Mouse (Mus musculus): Measurements from ENCODE around the gene Tnfrsf22. TPM values are rescaled to one million over a fixed set of nuclear protein-coding genes. Genes with fewer than 3 reads are reported as not detected.

Tnfrsf22 gene
- total RNA-seq, 2 experiments from 2014 or later, result 4.2 to 6.1 TPM

Other genes with a start within 250 kb of the Tnfrsf22 start
- gene Cdkn1c, start 188.6 kb downstream of the Tnfrsf22 start, total RNA-seq (2014; fragmentation: Nextera tagmentation), result not detected in 2 replicates
- 0.41 TPM in 1 of 2 replicates, not detected in the other for gene Cdkn1c, start 188.6 kb downstream of the Tnfrsf22 start, total RNA-seq (2017)
- gene Slc22a18, start 175.9 kb downstream of the Tnfrsf22 start, total RNA-seq (2014; fragmentation: Nextera tagmentation), result 0.88 and 1.8 TPM in 2 replicates
- gene Slc22a18, start 175.9 kb downstream of the Tnfrsf22 start, total RNA-seq (2017), result 0.67 TPM in 1 of 2 replicates, not detected in the other
- not detected in 2 replicates for gene Phlda2, start 146.5 kb downstream of the Tnfrsf22 start, total RNA-seq (2014; fragmentation: Nextera tagmentation)
- gene Phlda2, start 146.5 kb downstream of the Tnfrsf22 start, total RNA-seq (2017), result not detected in 2 replicates
- 85.5 and 133 TPM in 2 replicates for gene Nap1l4, start 100.6 kb downstream of the Tnfrsf22 start, total RNA-seq (2014; fragmentation: Nextera tagmentation)
- 126 and 136 TPM in 2 replicates for gene Nap1l4, start 100.6 kb downstream of the Tnfrsf22 start, total RNA-seq (2017)
- 34.0 and 35.5 TPM in 2 replicates for gene Cars, start 49.6 kb downstream of the Tnfrsf22 start, total RNA-seq (2014; fragmentation: Nextera tagmentation)
- 51.9 and 58.2 TPM in 2 replicates for gene Cars, start 49.6 kb downstream of the Tnfrsf22 start, total RNA-seq (2017)
- 8.3 and 13.3 TPM in 2 replicates for gene Tnfrsf26, start 20.9 kb downstream of the Tnfrsf22 start, total RNA-seq (2014; fragmentation: Nextera tagmentation)
- 20.4 and 22.5 TPM in 2 replicates for gene Tnfrsf26, start 20.9 kb downstream of the Tnfrsf22 start, total RNA-seq (2017)
- gene Tnfrsf23, start 36.2 kb upstream of the Tnfrsf22 start, total RNA-seq (2014; fragmentation: Nextera tagmentation), result 1.2 and 2.8 TPM in 2 replicates
- gene Tnfrsf23, start 36.2 kb upstream of the Tnfrsf22 start, total RNA-seq (2017), result 0.72 and 1.7 TPM in 2 replicates
- gene Osbpl5, start 107.3 kb upstream of the Tnfrsf22 start, total RNA-seq (2014; fragmentation: Nextera tagmentation), result 3.9 and 5.2 TPM in 2 replicates
- 7.5 and 16.6 TPM in 2 replicates for gene Osbpl5, start 107.3 kb upstream of the Tnfrsf22 start, total RNA-seq (2017)
- not detected in 2 replicates for gene Mrgprg, start 117.3 kb upstream of the Tnfrsf22 start, total RNA-seq (2014; fragmentation: Nextera tagmentation)
- gene Mrgprg, start 117.3 kb upstream of the Tnfrsf22 start, total RNA-seq (2017), result not detected in 2 replicates
- 2.6 and 2.9 TPM in 2 replicates for gene Mrgpre, start 134.8 kb upstream of the Tnfrsf22 start, total RNA-seq (2014; fragmentation: Nextera tagmentation)
- gene Mrgpre, start 134.8 kb upstream of the Tnfrsf22 start, total RNA-seq (2017), result 0.34 and 0.41 TPM in 2 replicates
- gene Nadsyn1, start 173.2 kb upstream of the Tnfrsf22 start, total RNA-seq (2014; fragmentation: Nextera tagmentation), result 5.1 and 10.5 TPM in 2 replicates
- 13.2 and 16.4 TPM in 2 replicates for gene Nadsyn1, start 173.2 kb upstream of the Tnfrsf22 start, total RNA-seq (2017)
- 16.8 and 34.7 TPM in 2 replicates for gene Dhcr7, start 173.5 kb upstream of the Tnfrsf22 start, total RNA-seq (2014; fragmentation: Nextera tagmentation)
- 6.9 and 15.8 TPM in 2 replicates for gene Dhcr7, start 173.5 kb upstream of the Tnfrsf22 start, total RNA-seq (2017)
- not detected in 2 replicates for gene Gm498, start 217.2 kb upstream of the Tnfrsf22 start, total RNA-seq (2014; fragmentation: Nextera tagmentation)
- not detected in 2 replicates for gene Gm498, start 217.2 kb upstream of the Tnfrsf22 start, total RNA-seq (2017)